Mouse (Mus musculus) cortical plate, adult 2 months (tissue): ENCODE data around the gene Defb19.

ENCODE experiments used
- CTCF ChIP-seq: fragments of 200-500 bp; IDR thresholded peaks from 2 replicates; pipeline ENCODE4 v1.5.1; 2011; ENCODE audit warnings: mild to moderate bottlenecking, control low read depth, low read length; ENCODE audit not compliant: insufficient read depth; ENCODE audit errors: extremely low read depth
- POLR2A ChIP-seq: fragments of 200-500 bp; IDR thresholded peaks from 2 replicates; pipeline ENCODE4 v1.6.1; 2011; ENCODE audit warnings: mild to moderate bottlenecking, low read length, control low read depth; ENCODE audit not compliant: insufficient read depth; ENCODE audit errors: extremely low read depth

DNA sequence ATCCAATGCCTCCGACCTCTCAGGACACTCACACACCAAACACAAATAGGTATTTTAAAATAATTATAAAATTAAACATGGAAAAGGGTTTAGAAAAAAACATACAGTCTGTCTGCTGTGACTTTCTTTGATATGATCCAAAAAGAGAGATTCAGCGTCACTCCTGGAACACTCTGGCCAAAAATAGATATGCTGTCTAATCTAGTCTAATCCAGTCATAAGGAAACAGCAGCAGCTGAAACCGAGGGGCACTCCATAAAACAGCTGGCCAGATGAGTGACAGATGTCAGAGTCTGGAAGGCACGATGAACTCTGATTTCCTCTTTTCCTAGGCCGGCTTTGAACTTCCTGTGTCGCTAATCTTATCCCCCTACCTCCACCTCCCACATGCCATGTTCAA is 36.4 kb upstream of the Defb19 start:
- TF ChIP-seq CTCF (no peak), POLR2A (no peak)
